Comparison of ENCODE assay signal across 8 mouse cellular contexts in the genomic region with DNA sequence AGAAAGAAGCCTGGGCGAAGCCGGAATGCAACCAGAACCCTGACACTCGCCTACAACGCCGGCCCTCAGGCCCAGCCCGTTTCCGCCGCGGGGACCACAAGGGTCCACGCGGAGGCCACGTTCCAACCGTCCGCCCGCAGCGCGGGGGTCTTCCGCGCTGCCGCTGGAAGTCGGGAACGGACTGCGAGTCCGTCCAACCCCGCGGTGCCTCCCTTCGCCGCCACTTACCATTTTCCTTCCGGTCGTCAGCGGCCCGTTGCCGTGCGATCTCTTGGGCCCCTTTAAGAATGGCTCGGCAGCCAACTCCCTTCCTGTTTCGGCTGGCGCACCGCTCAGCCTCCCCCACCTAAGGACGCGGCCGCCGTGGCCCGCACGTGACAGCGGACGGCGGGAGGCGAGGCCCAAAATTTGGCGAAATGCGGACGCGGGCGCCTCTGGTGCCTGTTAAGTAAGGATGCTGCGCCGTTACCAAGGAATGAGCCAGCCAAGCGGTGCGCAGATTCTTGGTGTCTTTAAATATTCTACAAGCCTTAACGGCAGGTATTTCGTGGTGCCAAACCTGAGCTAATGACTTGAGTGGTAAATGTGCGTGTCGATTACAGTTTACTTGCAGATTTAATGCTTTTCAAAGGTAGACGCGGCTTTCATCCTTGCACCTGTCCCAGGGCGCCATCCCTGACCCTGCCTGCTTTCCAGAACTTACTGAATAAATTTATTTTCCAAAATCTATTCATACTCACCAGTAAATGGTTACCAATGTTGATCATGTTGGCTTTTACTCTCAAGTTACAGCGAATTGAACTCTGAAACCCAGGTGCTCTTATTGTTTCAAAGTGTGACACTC. TPM values are rescaled to one million over a fixed set of nuclear protein-coding genes. Genes with fewer than 3 reads are reported as not detected.
DNase-seq lines count a peak whose midpoint lies in the region; ATAC-seq and TF ChIP-seq lines count a peak whose summit lies in the region.

Gmfb (minus strand) TSS at position 370 of the 844 bp plus-strand sequence.

- H3K4me3 ChIP-seq in heart, embryonic 12.5 days = peak within 1 kb of the TSS; percentile 61
- H3K4me3 ChIP-seq in kidney, postnatal 0 days (replicated peaks; ENCODE audit: low read depth, low read length) = peak within 1 kb of the TSS; percentile 85
- H3K4me3 ChIP-seq in liver, embryonic 12.5 days = peak within 1 kb of the TSS; percentile 94
- peak within 1 kb of the TSS; percentile 82 for H3K4me3 ChIP-seq in stomach, embryonic 15.5 days (replicated peaks)

- peak; percentile 97 for ATAC-seq in erythroid progenitor cell, adult 5-6 weeks (replicated peaks; ENCODE audit: low FRiP score, poor library complexity, severe bottlenecking)
- peak; percentile 96 for ATAC-seq in heart, embryonic 12.5 days (ENCODE audit: insufficient number of reproducible peaks, low FRiP score)
- peak; percentile 97 for ATAC-seq in kidney, postnatal 0 days (replicated peaks; ENCODE audit: low FRiP score, low read depth)
- ATAC-seq in liver, embryonic 12.5 days = peak; percentile 94
- peak; percentile 93 for ATAC-seq in stomach, embryonic 15.5 days (ENCODE audit: insufficient read depth, low FRiP score, low read depth)

- TF ChIP-seq CTCF in kidney, postnatal 0 days (IDR thresholded peaks at IDR 0.05; ENCODE audit: low read depth) = peak; percentile 29; the same call in 1 of the 2 replicates

- H3K4me2 ChIP-seq in heart, embryonic 12.5 days = peak within 1 kb of the TSS; percentile 91
- peak within 1 kb of the TSS; percentile 56 for H3K4me2 ChIP-seq in kidney, postnatal 0 days (ENCODE audit: low read length)
- H3K4me2 ChIP-seq in liver, embryonic 12.5 days = peak within 1 kb of the TSS; percentile 86
- H3K4me2 ChIP-seq in stomach, embryonic 15.5 days = peak within 1 kb of the TSS; percentile 77

- H3K27ac ChIP-seq in heart, embryonic 12.5 days (ENCODE audit: poor library complexity, severe bottlenecking) = peak within 1 kb of the TSS; percentile 81
- H3K27ac ChIP-seq in kidney, postnatal 0 days = peak within 1 kb of the TSS; percentile 96
- H3K27ac ChIP-seq in liver, embryonic 12.5 days = peak within 1 kb of the TSS; percentile 94
- H3K27ac ChIP-seq in stomach, embryonic 15.5 days = peak within 1 kb of the TSS; percentile 90

- under 1% methylated on average over 65 of the region's 65 CpGs for WGBS in heart, embryonic 12.5 days
- WGBS in kidney, postnatal 0 days = under 1% methylated on average over 65 of the region's 65 CpGs
- WGBS in liver, embryonic 12.5 days (ENCODE audit: insufficient replicate concordance) = 2% methylated on average over 65 of the region's 65 CpGs
- WGBS in stomach, embryonic 15.5 days = under 1% methylated on average over 65 of the region's 65 CpGs

- H3K9me3 ChIP-seq in heart, embryonic 12.5 days (replicated peaks) = no peaks in the 10 kb centered on the region
- no peaks in the 10 kb centered on the region for H3K9me3 ChIP-seq in kidney, postnatal 0 days (replicated peaks; ENCODE audit: low read length)
- H3K9me3 ChIP-seq in liver, embryonic 12.5 days (replicated peaks) = no peaks in the 10 kb centered on the region
- no peaks in the 10 kb centered on the region for H3K9me3 ChIP-seq in stomach, embryonic 15.5 days

- peaks cover 15% of the 10 kb centered on the region for H3K4me1 ChIP-seq in heart, embryonic 12.5 days (replicated peaks)
- H3K4me1 ChIP-seq in kidney, postnatal 0 days (replicated peaks; ENCODE audit: insufficient read depth, low read length) = peaks cover 8% of the 10 kb centered on the region
- peaks cover 45% of the 10 kb centered on the region for H3K4me1 ChIP-seq in liver, embryonic 12.5 days
- H3K4me1 ChIP-seq in stomach, embryonic 15.5 days = peaks cover 12% of the 10 kb centered on the region

- H3K27me3 ChIP-seq in heart, embryonic 12.5 days (replicated peaks) = no peaks in the 10 kb centered on the region
- H3K27me3 ChIP-seq in kidney, postnatal 0 days (ENCODE audit: insufficient read depth, low read length) = no peaks in the 10 kb centered on the region
- H3K27me3 ChIP-seq in liver, embryonic 12.5 days (replicated peaks) = no peaks in the 10 kb centered on the region
- no peaks in the 10 kb centered on the region for H3K27me3 ChIP-seq in stomach, embryonic 15.5 days (replicated peaks)

- peak within 1 kb of the TSS; percentile 77 for H3K9ac ChIP-seq in heart, embryonic 12.5 days
- peak within 1 kb of the TSS; percentile 91 for H3K9ac ChIP-seq in kidney, postnatal 0 days (ENCODE audit: low read depth, low read length)
- peak within 1 kb of the TSS; percentile 90 for H3K9ac ChIP-seq in liver, embryonic 12.5 days
- peak within 1 kb of the TSS; percentile 55 for H3K9ac ChIP-seq in stomach, embryonic 15.5 days

- H3K36me3 ChIP-seq in heart, embryonic 12.5 days = peaks cover 6% of the 10 kb centered on the region
- 0 out of 2 replicates have a peak, but pooled peaks cover under 1% of the 10 kb centered on the region for H3K36me3 ChIP-seq in kidney, postnatal 0 days (ENCODE audit: insufficient read depth, low read length)
- peaks cover 21% of the 10 kb centered on the region for H3K36me3 ChIP-seq in liver, embryonic 12.5 days
- 0 out of 2 replicates have a peak, but pooled peaks cover under 1% of the 10 kb centered on the region for H3K36me3 ChIP-seq in stomach, embryonic 15.5 days

- DNase-seq in CD4-positive helper T cell, adult 2 months (ENCODE audit: low read depth, low spot score) = peak; percentile 96
- DNase-seq in brain, embryonic 18.5 days (ENCODE audit: low read depth, low spot score) = peak; percentile 87
- peak; percentile 96 for DNase-seq in kidney, postnatal 0 days (ENCODE audit: low spot score)
- peak; percentile 89 to 94 for DNase-seq in natural killer cell, adult 2 months (ENCODE audit: low spot score in 2 of 2)

RNA-seq across cellular contexts. Expression of gene Gmfb, which starts in this region (rescaled TPM):
- total RNA-seq in erythroid progenitor cell, adult 5-6 weeks (2015; ENCODE audit: low replicate concordance) = 19.3 and 24.5 TPM in 2 replicates
- 19.0 and 31.4 TPM in 2 replicates for total RNA-seq in erythroid progenitor cell, adult 5-6 weeks (2017; ENCODE audit: low replicate concordance)
- 68.1 and 73.8 TPM in 2 replicates for polyA plus RNA-seq in heart, embryonic 12.5 days (2016; fragmentation: Nextera tagmentation; extraction: Ambion mirVana)
- 58.3 and 70.3 TPM in 2 replicates for polyA plus RNA-seq in kidney, postnatal 0 days (2015; fragmentation: Nextera tagmentation; extraction: Ambion mirVana)
- 49.6 and 55.3 TPM in 2 replicates for polyA plus RNA-seq in liver, embryonic 12.5 days (2016; fragmentation: Nextera tagmentation; extraction: Ambion mirVana)
- polyA plus RNA-seq in stomach, embryonic 15.5 days (2015; fragmentation: Nextera tagmentation; extraction: Ambion mirVana) = 48.5 and 51.3 TPM in 2 replicates

Comparison
In these comparisons a context has a peak if more than half of its experiments do, and no peak if none do; other contexts are left out.
1. Peak in every context shown above with its lines: DNase-seq, ATAC-seq, H3K4me3 ChIP-seq and H3K27ac ChIP-seq.